Mouse (Mus musculus): ENCODE results near the gene Fam169b.

GRCm38 (mm10) chr7:68274218-68274617, 579 bp downstream of the Fam169b start:
- no peak for TF ChIP-seq CTCF (IDR thresholded peaks at IDR 0.05; ENCODE audit: borderline replicate concordance, insufficient read depth, low read length)
- no peak for TF ChIP-seq POLR2A (IDR thresholded peaks at IDR 0.05; ENCODE audit: low read depth, low read length)
